Mouse (Mus musculus): Measurements from ENCODE around the gene Pcx.

DNA sequence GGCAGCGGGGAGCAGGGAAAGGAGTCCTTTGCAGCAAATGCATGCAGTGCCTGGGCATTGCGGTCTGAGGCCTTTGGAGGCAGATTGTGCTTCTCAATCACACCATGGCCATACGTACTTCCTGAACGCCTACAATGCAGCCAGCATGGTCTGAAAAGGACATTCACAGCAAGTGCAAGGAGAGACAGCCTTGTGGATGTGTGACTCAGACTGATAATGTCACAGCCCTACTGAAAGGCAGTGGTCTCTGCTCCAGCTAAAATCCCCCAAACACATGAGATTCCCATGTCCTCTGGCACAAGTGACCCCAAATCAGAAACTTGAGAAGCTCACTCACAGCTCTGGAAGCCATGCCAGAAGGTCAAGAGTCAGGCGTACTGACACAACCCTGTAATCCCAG, 14.5 kb upstream of the Pcx start:
- no peak for TF ChIP-seq POLR2A (IDR thresholded peaks at IDR 0.05; ENCODE audit: insufficient read depth, low read depth, low read length)
- no peak for TF ChIP-seq CTCF (IDR thresholded peaks at IDR 0.05)

All from heart, adult 2 months (tissue).